Mouse (Mus musculus): ENCODE measurements around the gene Cnpy1.

Gene Cnpy1

DNA sequence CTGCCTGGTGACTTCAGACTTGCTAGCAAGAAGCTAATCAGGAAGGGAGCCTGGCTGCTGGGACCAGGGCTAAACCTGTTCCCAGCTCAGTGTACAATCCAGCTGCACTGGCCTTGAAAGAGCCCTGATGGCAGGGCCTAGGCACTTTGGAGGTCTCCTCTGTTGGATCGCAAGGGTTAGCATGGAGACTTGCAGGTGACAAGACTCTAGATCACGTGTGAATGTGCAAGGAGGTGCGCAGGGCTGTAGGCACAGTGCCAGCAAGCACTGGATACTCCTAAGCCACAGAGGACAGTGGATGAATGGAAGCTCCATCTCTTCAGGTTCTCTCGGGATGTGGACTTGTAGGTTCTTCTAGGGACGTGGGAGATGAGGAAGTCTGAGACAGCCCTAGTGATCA, 6.7 kb downstream of the Cnpy1 start:
- 90% methylated on average over 5 of the region's 5 CpGs for WGBS

DNA sequence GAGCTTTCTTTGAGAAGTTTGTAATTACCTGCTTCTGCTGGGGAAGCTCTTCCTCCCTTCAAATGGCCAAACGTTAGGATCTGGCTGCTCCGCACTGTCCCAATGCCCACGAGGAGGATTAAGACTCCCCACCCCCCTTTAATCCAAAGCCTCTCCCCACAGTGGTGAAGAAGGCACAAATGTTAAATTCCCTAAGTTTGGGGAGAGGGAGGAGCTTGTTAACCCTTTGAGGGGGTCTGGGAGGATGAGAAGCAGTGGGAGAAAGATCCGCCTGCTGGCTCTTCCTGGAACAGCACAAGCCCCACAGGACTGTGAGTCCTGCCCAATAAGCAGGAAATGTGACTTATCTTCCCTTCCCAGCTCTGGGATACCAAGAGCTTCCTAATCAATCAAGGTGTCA, 7.5 kb downstream of the Cnpy1 start:
- 56% methylated on average over 4 of the region's 4 CpGs for WGBS

DNA sequence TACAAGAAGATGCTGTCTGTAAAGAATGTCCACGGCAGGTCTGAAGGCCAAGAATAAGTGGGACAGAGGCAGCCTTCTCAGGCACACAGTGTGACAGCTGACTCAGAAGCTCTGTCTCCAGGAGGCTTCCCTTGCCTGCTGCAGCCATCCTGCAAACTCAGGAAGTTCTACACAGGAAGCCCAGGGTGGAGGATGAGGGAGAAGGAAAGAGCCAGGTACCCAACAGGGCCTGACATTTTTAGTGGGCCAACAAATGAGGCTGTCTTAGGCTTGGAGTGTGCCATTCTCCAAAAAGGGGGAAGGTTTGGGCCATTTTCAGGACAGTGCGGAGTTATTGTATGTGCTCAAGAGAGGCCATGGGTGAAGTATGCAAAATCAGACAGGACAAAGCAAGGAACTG, 7.9 kb downstream of the Cnpy1 start:
- 88% methylated on average over 2 of the region's 2 CpGs for whole genome bisulfite sequencing

DNA sequence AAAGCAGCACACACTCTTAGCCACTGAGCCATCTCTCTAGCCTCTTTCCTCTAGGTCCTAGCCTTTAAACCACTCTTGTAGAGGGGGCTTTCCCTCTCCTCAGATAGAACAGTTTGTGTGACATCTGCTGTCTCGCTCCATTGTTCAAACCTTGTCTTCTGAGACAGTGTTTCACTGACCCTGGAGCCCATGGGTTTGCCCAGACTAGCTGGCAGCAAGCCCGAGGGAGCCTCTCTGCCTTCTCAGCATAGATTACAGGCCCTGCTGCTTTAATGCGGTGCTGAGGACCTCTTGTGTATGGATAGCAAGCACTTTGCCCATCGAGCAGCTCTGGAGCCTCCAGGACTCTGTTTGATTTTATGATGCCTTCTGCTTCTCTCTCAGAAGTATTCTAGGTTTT, 8.6 kb downstream of the Cnpy1 start:
- 57% methylated on average over 4 of the region's 4 CpGs for WGBS

GRCm38 (mm10) chr5:28236098-28236497, 9.5 kb downstream of the Cnpy1 start:
- WGBS = 60% methylated on average over 6 of the region's 6 CpGs

- WGBS = 80% methylated on average over 3 of the region's 3 CpGs
Observed at GRCm38 (mm10) chr5:28232101-28232500, 13.5 kb downstream of the Cnpy1 start.

DNA sequence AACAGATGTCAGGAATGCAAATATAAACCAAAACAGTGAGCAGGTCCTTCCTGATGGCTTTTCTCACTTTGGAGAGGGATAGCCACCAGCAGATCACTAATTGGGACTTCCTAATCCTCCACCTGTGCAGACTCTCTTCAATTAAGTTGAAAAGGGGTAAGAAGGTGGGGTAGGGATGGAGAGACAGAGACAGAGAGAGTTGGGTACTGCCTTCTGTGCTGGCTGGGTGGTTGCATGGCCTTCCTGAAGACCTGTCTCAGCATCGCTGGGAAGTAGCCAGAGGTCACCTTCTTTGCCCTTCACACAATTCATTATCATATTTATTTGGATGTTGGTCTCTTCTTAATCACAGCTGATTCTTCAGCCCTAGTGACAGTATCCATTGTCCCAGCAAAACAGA, 26.0 kb downstream of the Cnpy1 start:
- 97% methylated on average over 1 of the region's 1 CpGs for WGBS

DNA sequence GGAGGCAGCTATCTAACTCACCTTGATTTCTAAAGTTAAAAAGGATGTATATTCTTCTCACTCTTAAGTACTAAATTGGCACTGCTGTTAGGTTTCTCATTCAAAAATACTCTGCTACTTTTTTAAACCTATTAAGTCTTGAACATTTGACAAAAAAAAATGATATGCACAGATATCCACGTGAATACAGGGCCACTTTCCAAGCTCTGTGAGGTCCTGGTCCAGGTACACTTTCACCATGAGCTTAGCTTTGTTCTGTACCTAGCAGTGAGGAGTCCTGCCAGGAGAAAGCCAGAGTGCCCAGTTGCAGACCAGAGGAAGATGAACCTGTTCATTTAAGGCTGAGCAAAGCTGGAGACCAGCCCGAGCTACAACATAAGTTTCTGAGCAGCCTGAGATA, 32.2 kb downstream of the Cnpy1 start:
- WGBS = 72% methylated on average over 2 of the region's 2 CpGs

- WGBS = 12% methylated on average over 15 of the region's 15 CpGs
Observed at GRCm38 (mm10) chr5:28211651-28212310, 33.8 kb downstream of the Cnpy1 start.

- 3% methylated on average over 29 of the region's 29 CpGs for WGBS
Observed at GRCm38 (mm10) chr5:28210591-28211550, 34.7 kb downstream of the Cnpy1 start.

- WGBS = under 1% methylated on average over 80 of the region's 80 CpGs
Observed at GRCm38 (mm10) chr5:28209549-28210431, 35.8 kb downstream of the Cnpy1 start.

DNA sequence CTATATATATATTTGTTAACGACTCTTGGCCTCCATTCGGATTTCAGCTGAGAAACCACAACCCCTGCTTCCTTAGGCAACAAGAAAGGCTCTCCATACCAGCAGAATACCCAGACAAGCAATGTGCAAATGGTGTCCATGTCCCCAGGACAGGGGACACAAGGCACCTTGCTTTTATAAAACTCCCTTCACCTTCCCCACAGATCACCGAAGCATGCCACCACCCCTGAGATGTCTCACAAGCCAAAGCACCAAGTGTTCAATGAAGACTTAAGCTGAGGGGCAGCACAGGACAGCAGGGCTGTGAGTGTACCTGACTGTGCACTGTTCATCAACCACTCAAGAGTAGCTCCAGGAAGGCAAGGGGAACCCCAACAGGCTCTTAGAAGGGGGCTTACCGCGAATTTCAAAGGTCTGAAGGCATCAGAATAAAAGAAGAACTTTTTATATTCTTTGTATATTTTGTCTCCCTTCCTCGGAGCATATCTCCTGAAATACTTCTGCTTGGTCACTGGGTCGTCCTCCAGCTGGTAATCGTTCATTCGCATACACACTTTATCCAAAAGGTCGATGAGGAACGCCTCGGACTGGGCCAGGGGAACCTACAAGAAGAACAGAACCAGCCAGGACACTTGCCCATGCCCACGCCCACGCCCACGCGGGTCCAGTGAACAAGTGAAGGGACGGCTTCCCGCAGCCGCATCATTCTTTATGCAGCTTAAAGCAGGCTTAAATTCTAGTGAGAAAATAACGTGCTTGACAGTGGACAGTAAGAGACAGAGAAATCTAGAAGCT, 36.7 kb downstream of the Cnpy1 start:
- WGBS = 17% methylated on average over 20 of the region's 20 CpGs

DNA sequence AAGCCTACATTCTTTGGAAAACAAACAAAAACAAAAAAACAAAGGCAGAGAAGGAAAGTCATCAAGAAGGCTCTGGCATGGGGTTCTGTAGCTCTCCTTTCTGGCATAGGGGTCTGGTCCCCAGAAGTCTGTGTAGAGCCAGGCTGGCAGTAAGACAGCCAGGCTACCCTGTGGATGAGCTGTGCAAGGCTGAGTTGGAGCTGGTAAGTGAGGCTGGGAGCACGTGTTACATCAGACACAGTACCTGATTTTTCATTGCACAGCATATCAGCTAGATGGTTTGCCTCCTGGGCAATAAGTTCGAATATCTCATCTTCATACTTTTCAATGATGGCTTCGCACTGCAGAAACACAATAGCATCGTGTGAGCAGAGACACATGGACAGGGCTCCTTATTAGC, 38.6 kb downstream of the Cnpy1 start:
- WGBS = 76% methylated on average over 4 of the region's 4 CpGs

GRCm38 (mm10) chr5:28206448-28206847, 39.2 kb downstream of the Cnpy1 start:
- WGBS = 79% methylated on average over 4 of the region's 4 CpGs

GRCm38 (mm10) chr5:28204678-28205077, 40.9 kb downstream of the Cnpy1 start:
- 88% methylated on average over 2 of the region's 2 CpGs for WGBS

DNA sequence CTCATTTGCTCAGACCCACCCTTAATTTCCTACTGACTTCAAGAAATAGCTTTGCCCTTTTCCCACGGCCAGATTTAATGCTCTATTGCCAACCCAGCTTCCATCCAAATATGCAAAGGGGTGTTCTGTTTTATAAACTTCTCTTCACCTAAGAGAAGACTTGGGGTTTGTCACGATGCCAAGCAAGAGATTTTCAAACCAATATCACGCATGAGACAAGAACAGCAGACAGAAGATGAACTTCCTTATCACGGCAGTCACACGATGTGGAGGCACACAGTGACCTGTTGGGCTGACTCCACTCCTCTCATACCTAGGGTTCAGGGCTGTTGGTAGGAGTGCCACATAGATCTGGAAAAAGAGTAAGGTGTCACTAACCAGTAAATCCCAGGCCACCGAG, 42.5 kb downstream of the Cnpy1 start:
- WGBS = 82% methylated on average over 6 of the region's 6 CpGs

- 59% methylated on average over 7 of the region's 7 CpGs for WGBS
Observed at GRCm38 (mm10) chr5:28199089-28199873, 46.3 kb downstream of the Cnpy1 start.

- WGBS = 77% methylated on average over 2 of the region's 2 CpGs
Observed at GRCm38 (mm10) chr5:28195473-28195872, 50.1 kb downstream of the Cnpy1 start.

DNA sequence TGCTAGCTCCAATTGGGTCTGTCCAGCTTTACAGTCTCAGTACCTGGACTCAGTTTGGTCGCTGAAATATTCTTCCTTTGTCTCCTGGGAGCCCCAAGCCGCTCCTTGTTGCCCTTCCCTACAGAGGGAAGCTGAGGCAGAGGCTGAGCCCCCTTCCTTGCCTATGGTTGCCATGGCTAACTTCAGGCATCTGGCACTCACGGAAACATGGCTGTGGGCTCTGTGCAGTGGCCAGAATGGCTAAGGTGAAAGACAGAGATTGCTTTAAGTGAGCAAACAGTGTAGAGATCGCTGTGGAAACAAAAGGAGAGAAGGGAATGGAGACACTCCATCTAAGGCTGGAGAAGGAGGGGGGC, 53.5 kb downstream of the Cnpy1 start:
- WGBS = 59% methylated on average over 4 of the region's 4 CpGs
